26 mouse cellular contexts compared by ENCODE assay signal in the genomic region with DNA sequence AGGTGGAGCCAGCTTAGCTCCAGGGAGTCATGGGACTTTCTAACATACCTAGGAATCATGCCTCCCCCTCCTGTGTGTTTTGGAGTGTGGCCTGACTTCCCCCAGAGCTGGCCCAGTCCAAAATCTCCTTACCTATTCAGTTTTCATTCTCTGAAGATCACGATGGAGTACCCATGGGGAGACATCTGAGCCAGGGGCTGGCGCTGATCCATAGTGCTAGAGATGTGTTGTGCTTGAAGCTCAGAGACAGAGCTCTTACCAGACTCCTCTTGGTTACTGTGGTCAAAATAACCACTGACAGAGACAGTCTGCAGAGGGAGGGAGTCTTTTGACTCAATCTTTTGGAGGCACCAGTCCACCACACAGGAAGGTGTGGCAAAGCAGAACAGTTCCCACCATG.
"Had no signal": no experiment of that assay in that cellular context is flagged by ENCODE, and none has a peak within 500 bp of the region (broad histone marks: within the 10 kb centered on the region; RNA-seq: fewer than 3 reads in every experiment).

No protein-coding gene starts in this region.

- H3K9ac ChIP-seq: forebrain, postnatal 0 days; heart, embryonic 13.5 days; heart, embryonic 15.5 days; hindbrain, embryonic 13.5 days; intestine, embryonic 15.5 days; limb, embryonic 12.5 days; liver, embryonic 13.5 days had no signal

- H3K27me3 ChIP-seq: heart, embryonic 13.5 days; heart, embryonic 15.5 days; hindbrain, embryonic 13.5 days; intestine, embryonic 15.5 days; liver, embryonic 13.5 days had no signal

- ATAC-seq: forebrain, postnatal 0 days; hindbrain, embryonic 16.5 days; inflammation-experienced regulatory T-cells, adult 6 months; intestine, embryonic 15.5 days; intestine, postnatal 0 days had no signal

- H3K9me3 ChIP-seq: heart, embryonic 15.5 days; intestine, embryonic 15.5 days had no signal

- H3K27ac ChIP-seq: heart, embryonic 13.5 days; heart, embryonic 15.5 days; hindbrain, embryonic 13.5 days; intestine, embryonic 15.5 days; layer of hippocampus, adult 2 months; left cerebral cortex, adult 2 months; limb, embryonic 10.5 days; liver, embryonic 13.5 days had no signal

- H3K36me3 ChIP-seq: heart, embryonic 13.5 days; heart, embryonic 15.5 days; hindbrain, embryonic 13.5 days; intestine, embryonic 15.5 days; limb, embryonic 10.5 days; limb, embryonic 12.5 days; liver, embryonic 13.5 days had no signal

- DNase-seq: forebrain, postnatal 0 days; gastrocnemius, postnatal 14 days; gastrocnemius, postnatal 36 days; heart, adult 2 months; heart, postnatal 14 days; heart, postnatal 36 days; kidney, adult 18-20 months; kidney, adult 8-10 months; kidney, postnatal 10 days; kidney, postnatal 25 days; kidney, postnatal 4 days; liver; liver, embryonic 13.5 days had no signal

- H3K4me1 ChIP-seq: hindbrain, embryonic 13.5 days; intestine, embryonic 15.5 days had no signal

- H3K4me3 ChIP-seq: heart, adult 2 months; heart, embryonic 13.5 days; heart, embryonic 15.5 days; hindbrain, embryonic 13.5 days; intestine, embryonic 15.5 days; layer of hippocampus, adult 2 months; left cerebral cortex, adult 2 months; limb, embryonic 10.5 days; limb, embryonic 12.5 days; liver, embryonic 13.5 days had no signal

- H3K4me2 ChIP-seq: heart, embryonic 11.5 days; heart, embryonic 13.5 days; heart, embryonic 15.5 days; hindbrain, embryonic 13.5 days; intestine, embryonic 15.5 days; limb, embryonic 12.5 days; liver, embryonic 11.5 days; liver, embryonic 13.5 days had no signal
